Mouse (Mus musculus) cerebellum, postnatal 4 days (tissue): Measurements from ENCODE around the gene Msantd3.

Experiments
- DNase-seq, 2 experiments: peaks; one replicate each; pipeline ENCODE4 v3.0.0; 2022; ENCODE audit warnings: low spot score in 2 of 2, mixed read lengths in 1 of 2

Msantd3 gene

DNA sequence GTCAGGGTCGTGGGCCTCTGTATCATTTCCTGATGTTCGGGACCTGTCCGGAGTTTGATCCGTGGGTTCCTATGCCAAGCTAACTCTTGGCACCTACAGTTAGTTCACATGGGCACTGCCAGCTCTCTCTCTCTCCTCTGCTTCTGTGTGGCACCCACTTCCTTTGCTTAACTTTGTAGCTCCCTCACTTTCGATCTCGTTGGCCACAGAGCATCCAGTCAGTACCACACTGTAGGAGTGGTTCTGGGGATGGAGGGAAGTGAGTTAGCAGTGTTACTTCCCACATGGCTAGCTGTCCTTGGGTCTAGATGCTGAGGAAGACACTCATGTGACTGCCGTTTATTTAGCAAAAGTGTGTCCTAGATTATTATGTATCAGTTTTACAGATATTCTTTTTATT is 14.4 kb downstream of the Msantd3 start:
- no peak for DNase-seq

DNA sequence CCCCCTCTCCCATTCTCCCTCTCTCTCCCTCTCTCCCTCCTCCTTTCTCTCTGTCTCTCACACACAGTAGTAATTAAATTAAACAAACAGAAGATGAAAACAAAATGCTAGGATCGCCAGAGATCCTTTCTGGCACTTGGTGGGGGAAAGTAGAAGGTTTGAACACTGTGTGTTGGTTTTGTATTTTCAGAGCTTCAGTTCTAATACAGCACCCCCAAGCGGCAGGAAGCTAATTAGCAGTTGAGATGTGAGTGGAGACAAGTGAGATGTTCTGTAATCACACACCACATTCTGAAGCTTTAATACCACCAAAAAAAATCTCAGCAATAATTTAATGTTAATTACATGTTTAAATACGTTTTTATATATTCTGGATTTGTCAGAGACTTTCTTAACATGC is 16.0 kb downstream of the Msantd3 start:
- peak in 1 of 2 experiments; percentile 47 for DNase-seq

DNA sequence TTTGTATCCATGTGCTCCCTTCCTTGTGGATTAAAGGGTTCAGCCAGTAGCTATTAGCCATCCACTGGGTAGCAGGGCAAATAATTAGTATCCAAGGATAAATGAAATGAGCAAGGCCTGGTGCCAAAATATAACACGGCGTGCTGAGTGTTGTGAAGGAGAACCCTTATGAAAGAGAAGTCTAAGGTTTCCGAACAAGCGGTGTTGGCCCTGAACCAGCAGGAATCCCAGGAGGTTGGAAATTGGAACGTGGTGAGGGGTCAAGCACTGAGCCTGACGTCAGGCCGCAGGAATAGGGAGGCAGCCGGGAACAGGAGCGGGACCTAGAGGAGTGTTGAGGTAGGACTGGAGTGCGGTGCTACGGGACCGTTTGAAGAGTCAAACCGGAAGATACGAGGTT is 19.9 kb downstream of the Msantd3 start:
- no peak for DNase-seq

DNA sequence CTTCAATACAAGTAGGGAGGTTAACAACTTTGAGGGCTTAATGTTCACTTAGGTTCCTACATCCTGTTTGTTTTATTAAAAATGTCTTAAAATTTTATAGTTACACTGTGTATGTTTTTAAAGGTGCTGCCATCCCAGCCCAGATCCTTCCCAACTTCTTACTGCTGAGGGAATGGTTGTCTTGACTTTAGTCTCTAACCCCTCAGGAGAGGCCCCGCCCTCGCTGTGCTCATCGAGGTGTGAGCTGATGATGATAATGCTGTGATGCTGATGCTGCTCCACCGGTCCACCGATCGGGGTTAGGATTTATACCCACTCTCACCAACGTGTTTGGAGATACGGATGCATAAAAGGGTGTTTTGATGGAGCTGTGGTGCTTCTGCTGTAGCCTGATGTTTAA is 22.1 kb downstream of the Msantd3 start:
- no peak for DNase-seq

DNA sequence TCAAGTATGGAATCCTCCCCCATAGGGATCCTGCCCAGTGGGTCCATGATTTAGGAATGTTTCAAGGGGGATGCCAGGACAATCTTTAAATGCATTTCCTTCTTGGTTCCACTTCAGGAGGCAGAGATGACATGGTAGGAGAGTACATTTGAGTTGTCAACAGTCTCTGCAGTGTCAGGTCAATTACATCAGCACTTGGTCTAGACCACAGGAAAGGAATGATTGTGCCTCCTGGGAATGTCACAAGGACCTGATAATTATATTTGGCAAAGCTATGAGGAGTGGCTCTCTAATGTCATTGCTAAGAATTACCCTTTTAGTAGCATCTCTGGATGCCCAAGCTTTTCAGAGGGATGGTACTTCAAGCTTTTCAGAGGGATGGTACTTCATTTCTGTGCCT is 25.2 kb downstream of the Msantd3 start:
- no peak for DNase-seq

DNA sequence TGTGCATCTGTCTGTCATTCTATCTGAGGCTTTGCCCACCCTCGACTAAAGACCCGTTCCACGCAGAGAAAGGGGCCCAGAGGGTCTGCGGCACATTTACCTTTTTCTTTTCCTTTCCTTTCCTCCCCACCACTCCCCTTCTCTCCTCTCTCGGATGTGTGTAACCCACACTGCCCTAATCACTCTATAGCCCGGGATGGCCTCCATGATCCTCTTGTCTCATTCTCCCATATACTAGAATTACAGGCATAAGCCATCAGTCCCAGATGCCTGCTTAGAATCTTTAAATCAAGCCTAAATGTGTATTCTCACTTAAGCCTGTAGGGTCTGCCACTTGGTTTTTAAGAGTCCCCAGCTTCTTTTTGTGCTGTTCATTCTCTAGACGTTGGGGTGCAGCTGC is 36.6 kb downstream of the Msantd3 start:
- no peak for DNase-seq

DNA sequence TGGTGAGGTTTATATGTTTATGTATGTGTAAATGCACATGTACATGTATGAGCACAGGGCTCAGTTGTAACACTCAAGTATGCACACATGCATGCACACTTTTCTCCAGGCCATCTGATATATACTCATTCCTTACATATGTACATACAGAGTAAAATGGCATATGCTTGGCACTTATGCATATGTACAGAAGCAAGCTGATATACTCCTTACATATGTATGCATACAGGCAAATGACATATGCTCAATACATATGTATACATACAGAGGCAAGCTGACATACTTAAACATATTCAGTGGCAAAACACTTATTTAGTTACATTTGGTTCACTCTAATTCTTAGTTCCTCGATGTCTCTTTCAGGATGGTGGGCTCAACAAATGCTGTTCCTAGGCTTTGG is 38.1 kb downstream of the Msantd3 start:
- no peak for DNase-seq

DNA sequence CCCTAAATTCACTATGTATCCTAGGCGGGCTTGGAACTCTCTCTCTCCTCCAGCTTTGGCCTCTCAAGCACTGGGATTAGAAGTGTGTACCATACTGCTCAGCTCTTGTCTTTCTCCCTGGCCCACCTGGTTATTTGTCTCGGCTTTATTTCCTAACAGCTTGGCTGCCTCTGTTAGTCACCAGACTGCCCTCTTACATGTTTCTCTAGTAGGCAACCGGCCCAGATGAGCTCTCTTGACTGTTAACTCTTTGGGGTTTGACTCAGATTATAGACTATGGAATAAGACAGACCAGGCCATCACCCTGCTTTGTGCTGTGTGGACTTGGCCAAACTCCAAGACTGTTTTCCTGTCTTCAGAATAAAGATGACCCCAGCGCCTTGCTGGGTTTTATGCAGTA is 38.7 kb downstream of the Msantd3 start:
- no peak for DNase-seq

DNA sequence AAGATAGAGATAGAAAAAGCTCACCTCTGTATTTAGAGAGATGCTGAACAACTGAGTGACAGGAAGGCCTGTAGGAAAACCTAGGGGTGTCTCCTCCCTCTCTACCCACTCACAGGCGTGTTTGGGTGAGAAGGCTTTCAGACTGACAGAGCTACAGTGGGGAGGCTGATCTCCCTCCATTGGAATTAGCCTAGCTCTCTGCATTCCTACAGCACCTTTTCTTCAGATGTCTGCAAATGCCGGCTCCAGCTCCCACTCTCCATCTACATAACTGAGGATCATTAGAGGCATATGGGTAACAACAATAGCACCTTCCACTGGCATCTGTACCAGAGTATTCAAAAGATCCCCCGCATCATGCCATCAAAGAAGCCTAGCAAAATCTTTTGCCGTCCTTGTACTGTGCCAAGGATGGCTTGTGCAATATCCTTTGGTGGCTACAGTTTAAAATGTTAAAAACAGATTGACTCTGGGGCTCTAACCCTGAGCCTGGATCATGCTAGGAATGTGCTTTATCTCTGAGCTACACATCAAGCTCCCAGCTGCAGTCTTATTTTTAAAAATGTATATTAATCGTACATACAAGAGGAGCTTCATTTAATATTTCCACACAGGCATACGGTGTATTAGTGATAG is 39.9 kb downstream of the Msantd3 start:
- DNase-seq, result no peak

DNA sequence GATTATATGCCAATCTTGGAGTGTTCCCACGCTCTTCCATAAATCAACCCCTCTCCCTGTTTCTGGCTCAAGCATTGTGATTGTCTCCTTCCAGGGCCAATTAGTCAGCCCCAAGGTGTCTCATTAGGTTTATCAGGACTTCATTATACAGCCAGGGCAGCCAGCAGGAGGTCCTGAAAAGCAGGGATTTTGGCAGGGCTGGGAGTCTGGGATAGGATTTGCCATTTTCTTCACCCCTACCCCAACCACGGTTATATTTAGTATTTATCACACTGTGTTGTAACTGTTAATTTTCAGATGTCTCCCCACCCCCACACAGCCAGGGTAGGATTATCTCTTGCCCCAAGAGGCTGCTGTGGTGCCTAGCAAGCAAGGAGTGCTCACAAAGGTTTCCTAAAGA is 41.5 kb downstream of the Msantd3 start:
- DNase-seq, result no peak

DNA sequence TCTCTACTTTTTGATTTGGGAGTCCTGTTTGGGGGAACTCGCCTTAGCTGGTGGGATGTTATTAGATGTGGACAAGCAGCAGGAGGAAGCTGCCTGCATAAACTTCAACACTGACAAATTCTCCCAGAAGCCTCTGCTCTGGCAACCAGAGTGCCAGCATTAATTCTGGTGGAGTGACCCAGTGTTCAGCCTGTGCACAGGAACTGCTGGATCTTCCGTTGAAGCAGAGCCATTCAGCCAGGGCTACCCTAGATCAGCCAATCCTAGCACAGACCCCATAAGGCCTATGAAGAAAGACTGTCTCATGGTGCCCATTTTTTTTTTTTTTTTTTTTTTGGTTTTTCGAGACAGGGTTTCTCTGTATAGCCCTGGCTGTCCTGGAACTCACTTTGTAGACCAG is 42.3 kb downstream of the Msantd3 start:
- no peak for DNase-seq

DNA sequence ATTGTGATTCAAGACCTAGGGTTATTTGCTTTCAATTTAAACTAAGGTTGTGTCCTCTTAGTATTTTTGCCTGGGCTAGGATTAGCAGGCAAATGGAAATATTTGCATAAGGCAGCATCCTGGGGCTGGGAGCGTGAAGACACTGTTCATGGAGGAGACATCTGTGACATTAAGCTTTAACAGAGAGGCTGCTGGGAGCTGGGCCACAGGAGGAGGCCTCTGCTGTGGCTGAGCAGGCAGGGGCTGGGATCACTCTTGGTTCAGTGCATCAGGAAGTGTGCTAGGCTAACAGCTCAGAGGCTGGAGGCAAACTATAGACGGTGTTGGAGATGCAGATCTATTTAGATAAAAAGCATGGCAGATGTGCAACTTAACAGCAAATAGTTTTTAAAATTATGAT is 43.2 kb downstream of the Msantd3 start:
- DNase-seq, result no peak

DNA sequence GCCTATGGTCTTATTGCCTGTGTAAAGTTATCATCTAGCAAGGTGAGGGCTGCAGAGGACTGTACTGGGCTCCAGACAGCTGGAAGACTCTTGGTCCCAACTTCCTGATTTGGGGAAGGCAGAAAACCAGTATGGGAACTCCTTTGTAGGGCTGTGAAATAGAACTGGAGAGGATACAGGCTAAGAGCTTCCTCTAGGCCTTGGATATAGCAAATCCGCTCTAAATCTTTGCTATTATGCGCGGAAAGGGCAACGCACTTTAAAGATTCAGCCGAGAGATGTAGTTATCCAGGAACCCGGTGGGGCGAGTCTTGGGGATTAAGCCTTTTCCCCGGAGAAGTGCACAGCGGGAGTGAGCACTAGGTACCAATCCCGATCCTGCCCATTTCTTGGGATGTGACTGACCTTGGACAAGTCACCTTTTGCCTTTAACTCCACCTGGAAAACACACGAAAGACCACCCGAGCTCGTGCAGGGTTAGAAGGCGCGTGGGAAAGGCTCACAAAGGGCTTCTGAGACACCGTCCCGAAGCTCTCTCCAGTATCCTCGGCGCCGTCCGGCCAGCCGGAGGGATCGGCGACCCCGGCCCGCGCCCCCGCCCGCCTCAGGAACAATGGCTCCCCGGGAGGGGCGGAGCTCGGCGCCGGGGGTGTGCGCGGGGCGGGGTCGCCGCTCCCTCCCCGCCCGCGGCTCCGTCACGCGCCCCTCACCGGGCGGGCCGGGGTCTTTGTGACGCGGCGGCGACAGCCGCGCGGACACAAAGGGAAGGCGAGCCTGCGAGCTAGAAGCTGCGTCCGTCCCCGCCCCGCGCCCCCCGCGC is 44.9 kb downstream of the Msantd3 start, which contains the start of gene Tmeff1:
TSS of gene Tmeff1 (plus strand) at position 754 of the 820 bp plus-strand sequence.
- DNase-seq, result peak in 1 of 2 experiments; percentile 41

DNA sequence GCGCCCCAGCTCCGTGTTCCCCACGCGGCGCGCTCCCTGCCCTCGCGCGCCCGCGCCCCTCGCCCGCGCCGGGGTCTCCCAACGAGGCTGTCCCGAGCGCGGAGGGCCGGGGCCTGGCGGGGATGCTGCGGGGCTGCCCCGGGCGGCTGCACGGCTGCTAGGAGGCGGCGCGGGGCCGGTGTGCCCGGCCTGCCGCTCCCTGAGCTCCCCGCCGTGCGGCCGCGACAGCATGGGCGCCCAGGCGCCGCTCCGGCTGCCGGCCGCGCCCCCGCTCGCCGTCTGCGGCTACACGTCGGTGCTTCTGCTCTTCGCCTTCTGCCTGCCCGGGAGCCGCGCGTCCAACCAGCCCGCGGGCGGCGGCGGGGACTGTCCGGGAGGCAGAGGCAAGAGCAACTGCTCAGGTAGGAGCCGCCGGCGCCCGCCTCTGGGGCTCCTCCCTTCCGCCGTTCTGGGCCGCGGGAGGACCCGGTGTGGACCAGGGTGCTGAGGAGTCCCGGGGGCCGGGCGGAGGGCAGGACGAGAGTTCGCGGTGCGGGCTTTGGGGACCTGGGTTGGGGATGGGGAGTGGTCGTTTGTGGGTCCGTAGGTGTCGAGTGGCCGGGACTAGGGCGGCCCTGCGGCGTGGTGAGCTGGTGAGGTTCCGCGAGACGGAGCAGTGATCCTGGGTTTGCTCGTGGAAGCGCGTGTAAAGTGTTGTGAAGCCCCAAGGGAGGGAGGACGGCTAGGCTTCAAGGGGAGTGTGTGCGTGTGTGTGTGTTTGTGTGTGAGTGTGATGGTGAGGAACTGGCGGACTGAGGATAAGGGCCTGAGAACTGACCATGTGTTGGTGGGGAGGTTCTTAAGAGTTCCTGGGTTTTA is 45.7 kb downstream of the Msantd3 start:
- DNase-seq, result peak; percentile 26 to 65

DNA sequence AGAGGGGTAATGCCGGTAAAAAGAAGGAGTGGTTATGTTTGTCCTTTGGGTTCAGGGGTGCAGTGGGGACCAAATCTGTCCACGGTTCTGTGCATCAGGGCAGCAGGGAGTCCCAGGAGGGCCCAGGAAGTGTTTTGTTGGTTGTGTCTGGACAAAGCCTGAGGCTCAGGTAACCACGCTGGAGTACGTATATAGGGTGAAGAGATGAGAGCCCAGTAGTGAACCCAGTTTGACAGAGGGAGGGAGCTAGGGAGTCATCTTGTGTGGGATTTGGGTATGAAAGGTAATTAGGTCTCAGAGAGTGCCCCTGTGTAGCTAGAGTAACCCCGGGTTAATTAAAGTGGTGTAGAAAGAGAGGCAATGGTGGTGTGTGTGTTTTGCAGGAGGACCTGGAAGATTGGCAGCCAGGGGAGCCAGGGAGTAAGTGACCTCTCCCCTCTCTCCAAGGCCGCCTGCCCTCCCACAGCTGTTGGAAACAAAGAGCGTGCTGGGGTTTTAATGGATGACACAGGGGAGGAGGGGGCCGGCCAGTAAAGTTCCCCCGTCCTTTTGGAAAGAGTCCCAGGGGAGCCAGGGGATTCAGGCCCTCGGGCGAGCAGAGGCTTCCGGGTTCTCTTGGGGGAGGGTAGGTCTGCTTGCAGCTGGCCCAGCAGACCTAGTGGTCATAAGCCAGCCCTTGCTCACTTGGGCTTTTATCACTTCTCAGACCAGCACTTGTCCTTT is 46.5 kb downstream of the Msantd3 start:
- peak in 1 of 2 experiments; percentile 33 for DNase-seq

DNA sequence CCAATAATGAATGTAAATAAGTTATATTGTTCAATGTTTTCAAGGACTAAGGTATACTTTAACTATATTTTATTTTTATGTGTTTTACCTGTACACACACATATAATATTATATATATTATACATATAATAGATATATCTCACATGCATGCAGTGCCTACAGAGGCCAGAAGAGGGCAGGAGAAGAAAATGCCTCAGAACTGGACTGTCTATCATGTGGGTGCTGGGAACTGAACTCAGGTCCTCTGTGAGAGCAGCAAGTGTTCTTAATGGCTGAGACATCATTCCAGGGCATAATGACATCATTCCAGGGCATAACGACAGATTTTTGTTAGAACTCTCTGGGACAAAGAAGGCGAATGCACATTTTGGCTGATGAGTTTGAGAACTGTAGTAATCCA is 47.8 kb downstream of the Msantd3 start:
- no peak for DNase-seq

DNA sequence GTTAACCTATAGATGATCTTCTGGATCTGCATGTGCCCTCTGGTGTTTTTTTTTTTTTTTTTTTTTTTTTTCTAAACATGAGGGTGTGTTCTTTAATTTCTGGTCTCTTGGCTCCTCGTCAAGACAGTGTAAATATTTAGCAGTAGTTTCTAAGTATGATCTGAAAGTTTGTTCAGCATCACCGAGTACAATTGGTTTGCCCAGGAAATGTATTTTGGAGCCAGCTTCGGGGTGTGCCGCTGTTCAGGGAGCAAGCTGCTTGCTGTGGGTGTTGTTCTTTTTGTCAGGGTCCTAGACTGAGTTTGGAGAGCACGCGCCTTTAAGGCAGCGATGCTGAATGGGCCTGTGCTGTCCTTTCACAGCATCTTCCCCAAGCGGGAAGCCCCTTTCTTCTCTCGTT is 48.8 kb downstream of the Msantd3 start:
- no peak for DNase-seq

DNA sequence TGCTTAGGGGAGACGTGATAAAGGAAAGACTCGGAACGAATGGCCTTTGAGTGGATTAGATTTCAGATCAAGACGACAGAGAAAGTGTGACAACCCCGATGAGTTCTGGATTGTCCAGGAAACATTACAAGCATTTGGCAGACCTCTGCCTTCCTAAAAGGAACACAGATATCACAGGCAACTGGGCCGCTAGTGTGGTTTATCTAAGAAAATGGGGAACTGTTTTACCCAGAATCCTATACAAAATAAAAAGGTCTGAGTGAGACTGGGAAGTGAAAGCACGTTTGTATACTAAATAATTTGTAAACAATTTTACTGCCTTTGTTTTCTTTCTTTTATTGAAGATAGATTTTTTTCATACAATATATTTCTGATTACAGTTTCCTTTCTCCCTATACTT is 51.1 kb downstream of the Msantd3 start:
- DNase-seq, result no peak

DNA sequence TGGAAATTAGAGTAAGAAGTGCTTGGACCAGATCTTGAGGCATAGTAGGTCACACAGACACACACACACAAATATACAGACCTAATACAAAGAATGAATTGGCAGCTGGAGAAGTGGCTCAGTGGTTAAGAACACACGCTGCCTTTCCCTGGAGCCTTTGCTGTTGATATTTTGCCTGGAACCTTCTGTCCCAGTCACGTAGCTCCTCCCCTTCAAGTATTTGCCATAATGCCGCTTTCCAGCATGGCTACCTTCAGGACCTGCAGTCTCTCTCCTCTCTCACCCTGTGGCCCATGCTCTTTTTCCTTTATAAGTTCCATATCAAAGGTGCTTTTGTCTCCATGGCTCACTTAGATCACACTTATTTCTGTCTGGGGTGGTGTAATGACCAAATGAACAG is 51.7 kb downstream of the Msantd3 start:
- no peak for DNase-seq

DNA sequence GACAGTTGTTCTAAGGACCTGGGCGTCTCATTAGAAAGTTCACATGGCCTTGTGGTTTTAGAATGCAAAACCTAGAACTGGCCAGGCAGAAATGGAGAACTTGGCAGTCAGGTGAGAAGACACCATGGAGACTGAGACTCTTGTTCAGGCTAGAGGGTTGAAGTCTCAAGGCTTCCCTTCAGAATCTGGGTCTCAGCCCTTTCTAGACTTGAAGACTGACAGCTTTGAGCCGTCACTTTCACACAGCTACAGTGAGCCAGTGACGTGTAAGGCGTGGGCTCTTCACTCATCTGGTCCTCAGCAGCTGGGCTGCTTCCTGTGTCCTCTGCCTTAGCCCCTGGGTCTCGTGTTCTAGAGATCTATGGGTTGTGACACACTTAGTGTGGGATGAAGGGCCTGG is 52.6 kb downstream of the Msantd3 start:
- no peak for DNase-seq

DNA sequence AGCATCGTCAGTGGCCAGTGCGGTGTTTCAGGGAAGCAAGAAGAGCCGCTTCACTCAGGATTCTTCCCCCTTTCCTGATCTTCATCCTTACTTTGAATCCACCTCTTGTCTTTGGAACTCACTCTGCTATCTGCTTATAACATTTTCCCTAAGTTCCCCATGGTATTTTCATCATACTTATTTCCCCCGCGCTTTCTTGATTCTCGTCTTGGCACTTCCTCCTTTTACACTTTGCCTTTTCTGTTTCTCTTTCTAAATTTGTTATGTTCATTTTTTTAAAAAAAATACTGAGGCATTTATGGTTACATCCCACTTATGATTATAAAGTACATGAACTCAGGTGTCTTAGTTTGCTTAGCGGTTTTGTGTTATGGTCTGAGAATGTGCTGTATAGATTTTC is 53.1 kb downstream of the Msantd3 start:
- DNase-seq, result no peak

DNA sequence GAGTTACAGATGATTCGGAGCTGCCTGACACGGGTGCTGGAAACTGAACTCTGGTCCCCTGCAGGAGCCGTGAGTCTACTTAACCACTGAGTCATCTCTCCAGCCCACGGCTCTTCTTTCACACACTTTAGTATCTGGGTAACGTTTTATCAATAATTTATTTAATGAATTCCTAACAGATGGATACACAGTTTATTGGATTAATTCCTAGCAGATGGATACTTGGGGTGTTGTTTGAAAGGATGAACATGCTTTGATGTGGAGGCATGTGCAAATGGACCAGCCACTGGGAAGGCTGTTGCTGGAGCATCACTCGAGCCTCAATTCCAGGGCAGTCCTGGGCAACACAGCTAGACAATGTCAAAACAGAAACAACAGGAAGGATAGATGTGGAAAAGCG is 56.4 kb downstream of the Msantd3 start:
- DNase-seq, result no peak
